Mouse (Mus musculus) myocyte (in vitro differentiated cells): ENCODE measurements around the gene Ntsr1. TPM values are rescaled to one million over a fixed set of nuclear protein-coding genes. Genes with fewer than 3 reads are reported as not detected.

Source experiments
- H3K27me3 ChIP-seq: one replicate; pipeline ENCODE4 v1.6.1; 2011; ENCODE audit not compliant: control insufficient read depth, insufficient read depth, insufficient read length
- H3K36me3 ChIP-seq: one replicate; pipeline ENCODE4 v1.6.1; 2011; ENCODE audit not compliant: control insufficient read depth, insufficient read depth
- H3K4me2 ChIP-seq: one replicate; pipeline ENCODE4 v1.6.1; 2011; ENCODE audit warnings: low read depth, control low read depth
- H3K4me3 ChIP-seq: one replicate; pipeline ENCODE4 v1.5.1; 2011; ENCODE audit warnings: mild to moderate bottlenecking, control low read depth, moderate library complexity
- H3K79me2 ChIP-seq: one replicate; pipeline ENCODE4 v1.6.1; 2011; ENCODE audit not compliant: control insufficient read depth, insufficient read depth
- H3ac ChIP-seq: one replicate; pipeline ENCODE4 v1.6.1; 2011; ENCODE audit not compliant: control insufficient read depth, insufficient read length
- CEBPB ChIP-seq: IDR thresholded peaks from 2 replicates; pipeline ENCODE4 v1.6.1; 2011; ENCODE audit warnings: mild to moderate bottlenecking, moderate library complexity; ENCODE audit not compliant: poor library complexity, insufficient read depth, severe bottlenecking
- E2F4 ChIP-seq: IDR thresholded peaks from one replicate; pipeline ENCODE4 v1.6.1; 2011; ENCODE audit warnings: mild to moderate bottlenecking, control low read depth, moderate library complexity; ENCODE audit not compliant: insufficient read depth
- MAX ChIP-seq: IDR thresholded peaks from one replicate; pipeline ENCODE4 v1.6.1; 2011; ENCODE audit warnings: low read depth, mild to moderate bottlenecking, control low read depth
- MYOD1 ChIP-seq, 3 experiments: IDR thresholded peaks; one replicate each; pipeline ENCODE4 v1.6.1; 2011; ENCODE audit warnings: control low read depth in 2 of 3, low read depth in 2 of 3, mild to moderate bottlenecking in 2 of 3, moderate library complexity in 1 of 3; ENCODE audit not compliant: insufficient read length in 2 of 3, control insufficient read depth in 1 of 3
- MYOG ChIP-seq, 3 experiments: IDR thresholded peaks; one replicate each; pipeline ENCODE4 v1.6.1; 2011; ENCODE audit warnings: control low read depth in 2 of 3, low read depth in 2 of 3, mild to moderate bottlenecking in 2 of 3; ENCODE audit not compliant: insufficient read length in 2 of 3, control insufficient read depth in 1 of 3, insufficient read depth in 1 of 3
- POLR2A ChIP-seq: IDR thresholded peaks from one replicate; pipeline ENCODE4 v1.6.1; 2011; ENCODE audit warnings: low read depth, mild to moderate bottlenecking, control low read depth, moderate library complexity; ENCODE audit not compliant: insufficient read length
- POLR2AphosphoS2 ChIP-seq: IDR thresholded peaks from one replicate; pipeline ENCODE4 v1.6.1; 2011; ENCODE audit warnings: low read depth, control low read depth; ENCODE audit not compliant: insufficient read length
- REST ChIP-seq: IDR thresholded peaks from one replicate; pipeline ENCODE4 v1.6.1; 2011; ENCODE audit warnings: mild to moderate bottlenecking, control low read depth, moderate library complexity; ENCODE audit not compliant: insufficient read depth, insufficient read length
- SRF ChIP-seq: IDR thresholded peaks from one replicate; pipeline ENCODE4 v1.6.1; 2011; ENCODE audit warnings: low read depth; ENCODE audit not compliant: control insufficient read depth, insufficient read length
- TCF12 ChIP-seq: IDR thresholded peaks from one replicate; pipeline ENCODE4 v1.6.1; 2011; ENCODE audit warnings: mild to moderate bottlenecking, control low read depth; ENCODE audit not compliant: poor library complexity, insufficient read depth, severe bottlenecking
- TCF3 ChIP-seq: IDR thresholded peaks from one replicate; pipeline ENCODE4 v1.6.1; 2011; ENCODE audit warnings: low read depth, control low read depth; ENCODE audit not compliant: insufficient read length
- USF1 ChIP-seq: IDR thresholded peaks from one replicate; pipeline ENCODE4 v1.6.1; 2011; ENCODE audit warnings: low read depth, mild to moderate bottlenecking, control low read depth, moderate library complexity
- polyA plus RNA-seq: library from polyadenylated mRNA; unstranded; fragments of >200 nt; fragmentation: generic; extraction: Trizol; gene quantifications from one replicate; pipeline ENCODE4 v1.2.1, GENCODE M21; 2012; ENCODE audit warnings: missing spikeins

Ntsr1 gene
- polyA plus RNA-seq, 1 experiment, result not detected

GRCm38 (mm10) chr2:180469768-180470167 is 30.0 kb upstream of the Ntsr1 start:
- H3K79me2 ChIP-seq, result no peaks in the 10 kb centered on the region
- TF ChIP-seq USF1, result no peak
- TF ChIP-seq POLR2A, result no peak
- TF ChIP-seq REST, result no peak
- no peak for TF ChIP-seq CEBPB
- TF ChIP-seq SRF, result no peak
- TF ChIP-seq MYOG (IDR thresholded peaks at IDR 0.05; ENCODE audit: control insufficient read depth in 1 of 3, insufficient read depth in 1 of 3, insufficient read length in 2 of 3, low read depth in 2 of 3), result no peak
- H3K36me3 ChIP-seq, result no peaks in the 10 kb centered on the region
- no peak overlapping the region for H3K4me3 ChIP-seq
- H3K4me2 ChIP-seq, result no peak overlapping the region
- H3ac ChIP-seq, result no peak overlapping the region
- no peaks in the 10 kb centered on the region for H3K27me3 ChIP-seq

GRCm38 (mm10) chr2:180472306-180473079 is 27.3 kb upstream of the Ntsr1 start:
- H3K4me3 ChIP-seq, result no peak overlapping the region
- no peaks in the 10 kb centered on the region for H3K36me3 ChIP-seq
- no peak for TF ChIP-seq MYOD1 (IDR thresholded peaks at IDR 0.05; ENCODE audit: control insufficient read depth in 1 of 3, insufficient read length in 2 of 3, low read depth in 2 of 3)
- no peak for TF ChIP-seq USF1
- no peak for TF ChIP-seq TCF3
- TF ChIP-seq POLR2A, result no peak
- no peak for TF ChIP-seq MAX
- TF ChIP-seq MYOG (IDR thresholded peaks at IDR 0.05; ENCODE audit: control insufficient read depth in 1 of 3, insufficient read depth in 1 of 3, insufficient read length in 2 of 3, low read depth in 2 of 3), result no peak
- TF ChIP-seq REST, result no peak
- TF ChIP-seq CEBPB, result no peak
- TF ChIP-seq POLR2AphosphoS2, result no peak
- no peak for TF ChIP-seq E2F4
- TF ChIP-seq TCF12, result no peak
- TF ChIP-seq SRF, result no peak
- H3K79me2 ChIP-seq, result no peaks in the 10 kb centered on the region
- H3ac ChIP-seq, result no peak overlapping the region
- no peak overlapping the region for H3K4me2 ChIP-seq
- H3K27me3 ChIP-seq, result no peaks in the 10 kb centered on the region

GRCm38 (mm10) chr2:180473080-180473440 is 26.7 kb upstream of the Ntsr1 start:
- H3K36me3 ChIP-seq, result no peaks in the 10 kb centered on the region
- H3ac ChIP-seq, result no peak overlapping the region
- no peak overlapping the region for H3K4me2 ChIP-seq
- no peak overlapping the region for H3K4me3 ChIP-seq
- H3K27me3 ChIP-seq, result no peaks in the 10 kb centered on the region
- H3K79me2 ChIP-seq, result no peaks in the 10 kb centered on the region
- no peak for TF ChIP-seq MYOD1 (IDR thresholded peaks at IDR 0.05; ENCODE audit: control insufficient read depth in 1 of 3, insufficient read length in 2 of 3, low read depth in 2 of 3)
- no peak for TF ChIP-seq E2F4
- no peak for TF ChIP-seq SRF
- TF ChIP-seq MYOG (IDR thresholded peaks at IDR 0.05; ENCODE audit: control insufficient read depth in 1 of 3, insufficient read depth in 1 of 3, insufficient read length in 2 of 3, low read depth in 2 of 3), result no peak
- TF ChIP-seq REST, result no peak
- no peak for TF ChIP-seq TCF3
- TF ChIP-seq MAX, result no peak
- no peak for TF ChIP-seq POLR2AphosphoS2
- no peak for TF ChIP-seq TCF12
- no peak for TF ChIP-seq POLR2A
- no peak for TF ChIP-seq CEBPB
- no peak for TF ChIP-seq USF1

- Histone ChIP-seq H3ac (no peak overlapping the region), H3K36me3 (no peaks in the 10 kb centered on the region), H3K79me2 (no peaks in the 10 kb centered on the region), H3K4me3 (no peak overlapping the region), H3K4me2 (no peak overlapping the region), H3K27me3 (peaks cover 7% of the 10 kb centered on the region)
- TF ChIP-seq POLR2A (no peak), TCF3 (no peak), TCF12 (no peak), MYOG (IDR thresholded peaks at IDR 0.05; ENCODE audit: control insufficient read depth in 1 of 3, insufficient read depth in 1 of 3, insufficient read length in 2 of 3, low read depth in 2 of 3) (no peak), E2F4 (no peak), USF1 (no peak), REST (no peak), MYOD1 (IDR thresholded peaks at IDR 0.05; ENCODE audit: control insufficient read depth in 1 of 3, insufficient read length in 2 of 3, low read depth in 2 of 3) (no peak), SRF (no peak), CEBPB (no peak), POLR2AphosphoS2 (no peak), MAX (no peak)
These were observed 24.9 kb upstream of the Ntsr1 start for GRCm38 (mm10) chr2:180474864-180475263.

- no peaks in the 10 kb centered on the region for H3K36me3 ChIP-seq
- H3K4me3 ChIP-seq, result no peak overlapping the region
- no peak overlapping the region for H3ac ChIP-seq
- no peak overlapping the region for H3K4me2 ChIP-seq
- peaks cover 27% of the 10 kb centered on the region for H3K27me3 ChIP-seq
- no peak for TF ChIP-seq USF1
- TF ChIP-seq E2F4, result no peak
- no peaks in the 10 kb centered on the region for H3K79me2 ChIP-seq
These were observed 17.5 kb upstream of the Ntsr1 start for GRCm38 (mm10) chr2:180482274-180482673.
